Mouse (Mus musculus): ENCODE results near the gene Txndc9.

Gene Txndc9

DNA sequence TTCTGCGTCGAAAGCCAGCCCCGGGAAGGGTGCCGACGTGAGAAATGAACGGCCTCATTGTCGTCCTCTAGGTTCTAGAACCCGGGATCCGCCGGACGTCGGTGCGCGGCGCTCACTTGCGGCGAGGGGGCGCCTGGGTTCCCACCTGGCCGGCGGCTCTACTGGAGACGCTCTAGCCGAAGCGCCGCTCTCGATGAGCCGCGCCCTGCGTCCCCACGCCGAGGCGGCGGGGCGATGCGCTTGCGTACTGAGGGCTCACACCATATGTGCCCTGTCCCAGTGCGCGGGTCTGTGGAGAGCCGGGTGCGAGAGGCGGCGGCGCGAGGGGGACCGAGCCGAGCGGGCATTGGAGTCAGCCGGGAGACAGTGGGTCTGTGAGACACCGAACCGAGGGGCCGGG is at the start of gene Txndc9, which contains the start of gene Eif5b:
Gene Txndc9 (minus strand): TSS at position 27 of the 400 bp plus-strand sequence.
Gene Eif5b (plus strand): TSS at position 144 of the 400 bp plus-strand sequence.
- ATAC-seq (ENCODE audit: insufficient number of reproducible peaks, low FRiP score, low TSS enrichment), result peak; percentile 92

DNA sequence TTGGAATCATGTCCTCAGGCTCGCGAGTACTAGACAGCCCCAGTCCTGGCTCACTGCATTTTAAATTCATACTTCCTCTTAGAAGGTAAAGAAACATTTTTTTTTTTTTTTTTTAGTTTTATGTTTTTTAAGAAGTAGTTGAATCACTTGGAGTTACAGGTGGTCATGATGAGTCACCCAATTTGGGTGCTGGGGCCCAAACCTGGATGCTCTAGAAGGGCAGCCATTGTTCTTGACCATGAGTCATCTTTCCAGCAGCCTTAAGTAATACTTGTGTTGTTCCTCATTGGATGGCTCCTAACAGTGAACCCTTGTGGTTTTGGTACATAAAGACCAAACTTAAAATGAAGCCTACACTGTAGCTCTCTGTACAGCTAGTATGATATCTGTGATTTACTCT is 41.2 kb upstream of the Txndc9 start:
- ATAC-seq (ENCODE audit: insufficient number of reproducible peaks, low FRiP score, low TSS enrichment), result no peak

DNA sequence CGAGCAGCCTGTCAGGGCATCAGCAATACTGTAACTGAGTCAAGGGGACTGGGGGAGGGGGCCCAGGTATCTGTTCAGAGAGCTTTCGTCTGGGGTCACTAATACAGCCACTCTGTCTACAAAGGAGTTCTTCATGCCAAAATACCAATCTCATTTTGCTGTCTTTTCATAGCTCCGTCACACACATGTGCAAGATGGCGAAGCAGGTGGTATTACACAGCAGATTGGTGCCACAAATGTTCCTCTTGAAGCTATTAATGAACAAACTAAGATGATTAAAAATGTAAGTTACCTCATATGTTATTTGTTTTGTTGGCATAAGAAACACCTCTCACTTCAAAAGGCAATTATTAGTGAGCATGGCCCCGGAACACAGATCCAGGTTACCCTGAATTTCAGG is 39.7 kb upstream of the Txndc9 start:
- ATAC-seq (ENCODE audit: insufficient number of reproducible peaks, low FRiP score, low TSS enrichment), result no peak

DNA sequence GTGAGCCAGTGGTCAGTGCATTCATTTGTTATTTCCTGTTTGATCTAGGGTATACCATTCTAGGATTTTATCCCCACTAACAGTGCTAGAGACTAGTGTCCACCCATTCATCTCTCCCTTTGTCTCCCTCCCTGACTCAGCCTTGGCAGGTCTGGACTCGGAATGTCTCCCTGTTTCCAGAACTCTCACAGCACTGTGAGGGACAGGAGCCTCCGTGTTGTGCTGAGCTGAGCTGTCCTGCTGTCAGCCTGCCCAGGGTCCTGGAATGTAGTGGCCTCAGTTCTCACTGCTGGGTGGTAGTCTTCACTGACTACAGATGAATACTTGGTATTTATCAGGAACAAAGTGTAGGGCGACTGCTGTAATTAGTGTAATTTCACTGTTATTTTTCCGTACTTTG is 37.8 kb upstream of the Txndc9 start:
- no peak for ATAC-seq (ENCODE audit: insufficient number of reproducible peaks, low FRiP score, low TSS enrichment)

DNA sequence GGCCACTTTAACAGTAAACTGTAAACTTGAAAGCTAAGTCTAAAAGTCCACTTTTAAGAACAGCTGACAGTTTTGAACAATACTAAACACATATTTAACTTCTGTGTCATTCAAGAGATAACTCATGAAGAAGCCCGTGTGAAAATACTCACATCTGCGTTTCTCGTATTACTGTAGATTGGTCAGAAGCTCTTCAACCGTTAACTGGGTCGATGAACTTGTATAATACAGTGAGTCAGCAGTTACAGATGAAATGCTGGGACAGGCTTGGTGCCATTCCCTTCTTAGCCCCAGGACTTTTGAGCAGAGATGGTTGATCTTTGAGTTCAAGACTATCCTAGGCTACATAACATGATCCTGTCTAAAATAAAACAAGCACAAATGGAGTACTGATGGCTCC is 33.7 kb upstream of the Txndc9 start:
- ATAC-seq (ENCODE audit: insufficient number of reproducible peaks, low FRiP score, low TSS enrichment), result no peak

DNA sequence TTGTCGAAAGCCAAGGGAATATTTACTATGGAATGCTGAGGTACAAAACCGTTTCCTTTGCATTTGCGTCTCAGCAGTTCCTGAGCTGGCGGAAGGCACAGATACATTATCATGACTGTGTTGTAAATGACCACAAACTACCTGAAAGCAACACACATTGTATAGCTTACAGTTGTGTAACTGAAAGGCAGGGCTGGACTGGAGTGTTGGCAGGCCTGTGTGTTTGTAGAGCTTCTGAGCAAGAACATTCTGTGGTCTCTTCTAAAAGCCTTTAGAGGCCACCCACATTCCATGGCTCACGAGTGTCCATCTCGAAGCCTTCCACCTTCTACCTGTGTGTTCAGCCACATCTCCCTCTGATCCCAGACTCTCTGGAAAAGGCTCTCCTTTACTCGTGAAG is 29.6 kb upstream of the Txndc9 start:
- ATAC-seq (ENCODE audit: insufficient number of reproducible peaks, low FRiP score, low TSS enrichment), result no peak

DNA sequence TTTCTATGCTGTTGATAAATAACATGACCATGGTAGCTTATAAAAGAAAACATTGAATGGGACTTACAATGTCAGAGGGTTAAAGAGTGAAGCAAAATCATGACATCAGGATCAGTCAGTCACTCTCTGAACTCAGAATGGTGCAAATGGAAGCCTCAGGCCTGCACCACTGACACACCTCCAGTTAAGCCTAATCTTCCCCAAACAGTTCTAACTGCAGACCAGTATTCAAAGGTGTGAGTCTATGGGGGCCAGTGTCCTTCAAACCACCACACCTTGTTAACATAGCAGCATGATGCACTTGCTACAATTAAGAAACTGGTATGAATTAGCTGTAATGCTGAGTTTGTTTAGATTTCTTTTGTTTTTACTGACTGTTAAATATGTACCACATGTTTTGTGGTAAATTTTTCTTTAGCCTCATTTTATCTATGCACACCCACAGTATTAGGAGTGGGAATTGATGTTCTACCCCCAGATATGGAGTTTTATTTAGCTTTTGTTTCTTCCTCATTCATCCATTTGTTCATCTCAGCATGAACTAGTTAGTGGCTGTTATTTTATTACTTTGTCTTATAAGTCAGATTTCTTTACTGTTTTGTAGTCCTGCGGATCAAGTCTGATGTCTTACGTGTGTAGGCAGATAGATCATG is 17.0 kb upstream of the Txndc9 start:
- no peak for ATAC-seq (ENCODE audit: insufficient number of reproducible peaks, low FRiP score, low TSS enrichment)

DNA sequence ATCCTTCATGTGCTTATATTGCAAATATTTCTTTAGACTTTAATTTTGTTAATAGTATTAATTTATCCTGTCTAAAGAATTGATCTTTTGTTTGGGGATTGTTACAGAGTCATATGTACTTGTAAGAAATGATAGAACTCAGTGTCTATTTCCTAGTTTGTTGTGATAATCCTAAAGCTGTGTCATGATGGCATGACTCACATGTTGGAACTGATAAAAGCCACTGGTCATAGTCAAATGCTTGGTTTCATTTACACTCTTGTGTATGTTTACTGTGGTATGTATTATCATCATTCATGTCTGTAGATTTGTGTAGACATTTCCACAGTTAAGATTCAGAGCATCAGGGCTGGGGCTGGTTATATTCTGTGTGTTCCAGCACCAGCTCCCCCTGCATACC is 14.8 kb upstream of the Txndc9 start:
- ATAC-seq (ENCODE audit: insufficient number of reproducible peaks, low FRiP score, low TSS enrichment), result no peak

DNA sequence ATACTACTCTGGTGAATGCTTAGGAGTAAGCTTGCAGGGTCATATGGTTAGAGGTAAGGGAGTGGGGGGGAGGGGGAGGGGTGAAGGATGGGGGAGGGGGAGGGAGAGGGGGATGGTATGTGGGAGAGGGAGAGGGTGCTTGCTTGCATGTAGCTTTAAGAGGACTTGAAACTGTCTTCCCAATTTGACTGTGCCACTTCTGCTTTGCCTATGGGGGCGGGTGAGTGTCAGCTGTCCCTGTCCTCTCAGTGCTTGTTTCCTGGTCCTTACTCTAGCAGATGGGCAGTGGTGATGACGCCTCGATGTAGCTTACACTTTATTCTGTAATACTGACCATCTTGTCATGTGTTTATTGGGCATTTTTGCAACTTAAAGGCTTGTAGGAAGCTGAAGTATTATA is 14.4 kb upstream of the Txndc9 start:
- no peak for ATAC-seq (ENCODE audit: insufficient number of reproducible peaks, low FRiP score, low TSS enrichment)

DNA sequence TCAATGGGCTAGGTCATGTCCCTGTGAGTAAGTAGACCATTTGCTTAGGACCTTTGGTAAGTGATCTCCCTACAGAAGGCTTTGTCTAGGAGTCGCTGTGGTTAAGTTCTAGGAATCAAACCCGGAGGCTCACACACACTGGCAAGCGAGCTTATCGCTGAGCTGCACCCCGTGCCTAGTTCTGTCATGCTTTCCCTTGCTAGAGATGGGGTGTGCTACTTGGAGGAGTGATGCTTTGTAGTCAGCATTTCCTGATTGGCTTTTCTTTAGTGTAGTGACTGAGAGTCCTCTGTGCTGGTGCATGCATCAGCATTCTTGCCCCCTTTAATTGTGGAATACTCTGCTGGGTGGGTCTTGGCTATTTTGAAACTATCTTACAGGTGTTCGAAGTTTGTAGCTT is 14.0 kb upstream of the Txndc9 start:
- no peak for ATAC-seq (ENCODE audit: insufficient number of reproducible peaks, low FRiP score, low TSS enrichment)

DNA sequence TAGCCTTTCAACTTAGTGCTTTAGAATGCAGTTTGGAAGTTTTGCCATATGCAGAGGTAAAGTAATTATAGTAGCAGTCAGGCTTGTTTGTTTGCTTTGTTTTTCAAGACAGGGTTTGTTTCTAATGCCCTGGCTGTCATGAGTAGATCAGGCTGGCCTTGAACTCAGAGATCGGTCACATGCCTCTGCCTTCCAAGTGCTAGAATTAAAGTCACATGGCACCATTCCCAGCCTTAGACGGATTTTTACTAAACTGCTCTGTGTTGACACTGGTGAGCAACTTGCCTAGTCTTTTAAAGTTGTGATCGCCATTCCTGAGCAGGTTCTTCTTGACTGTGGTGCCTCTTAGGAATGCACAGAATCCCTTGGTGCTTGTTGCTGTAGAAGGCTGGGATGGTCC is 9.0 kb upstream of the Txndc9 start:
- ATAC-seq (ENCODE audit: insufficient number of reproducible peaks, low FRiP score, low TSS enrichment), result no peak

DNA sequence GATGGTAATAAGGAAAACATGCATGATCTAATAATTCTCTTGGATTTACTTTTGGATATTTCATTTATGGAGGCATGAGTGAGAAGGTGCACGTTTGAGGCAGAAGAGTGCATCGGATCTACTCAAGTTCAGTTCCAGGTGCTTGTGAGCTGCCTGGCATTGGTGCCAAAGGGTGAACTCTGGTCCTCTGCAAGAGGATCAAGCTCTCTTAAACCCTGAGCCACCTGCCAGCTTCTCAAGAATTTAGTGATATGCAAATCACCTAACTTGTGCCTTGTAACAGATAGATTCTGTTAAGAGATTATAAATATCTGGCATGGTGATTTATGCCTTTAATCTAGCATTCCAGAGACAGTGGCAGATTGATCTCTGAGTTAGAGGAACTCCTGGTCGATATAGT is 5.4 kb upstream of the Txndc9 start:
- no peak for ATAC-seq (ENCODE audit: insufficient number of reproducible peaks, low FRiP score, low TSS enrichment)

DNA sequence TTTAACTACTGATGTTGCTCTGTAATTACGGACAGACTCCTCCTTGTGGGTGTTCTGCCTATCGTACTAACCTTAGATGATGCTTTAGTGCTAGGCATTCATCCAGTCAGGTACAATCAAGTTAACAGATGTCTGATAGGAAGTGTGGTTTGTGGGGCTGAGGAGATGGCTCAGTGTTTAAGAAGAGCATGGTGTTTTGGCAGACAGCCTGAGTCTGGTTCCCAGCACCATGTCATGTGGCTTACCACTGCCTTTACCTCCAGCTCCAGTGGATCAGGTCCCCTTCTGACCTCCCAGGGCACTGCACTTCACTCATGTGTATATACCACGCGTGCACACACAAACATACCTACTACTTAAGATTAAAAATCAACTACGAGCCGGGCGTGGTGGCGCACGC is 4.3 kb upstream of the Txndc9 start:
- ATAC-seq (ENCODE audit: insufficient number of reproducible peaks, low FRiP score, low TSS enrichment), result no peak

DNA sequence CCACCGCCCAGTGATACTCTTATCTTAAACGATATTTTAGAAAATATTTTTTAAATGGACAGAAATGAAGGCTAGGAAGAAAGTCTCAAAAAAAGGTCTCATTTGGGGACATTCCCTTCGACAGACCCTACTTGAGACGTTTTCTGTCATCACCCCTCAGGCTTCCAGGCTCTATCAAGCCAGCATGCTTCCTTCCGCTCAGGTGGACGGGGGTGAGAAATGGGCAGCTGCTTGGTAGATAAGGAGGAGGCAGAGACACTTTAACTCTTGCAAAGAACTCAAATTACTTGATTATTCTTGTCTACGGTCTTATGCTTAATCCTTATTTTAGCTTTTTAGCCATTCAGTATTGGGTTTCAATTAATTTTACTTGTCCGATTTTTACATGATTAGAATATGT is 3.2 kb upstream of the Txndc9 start:
- ATAC-seq (ENCODE audit: insufficient number of reproducible peaks, low FRiP score, low TSS enrichment), result no peak

DNA sequence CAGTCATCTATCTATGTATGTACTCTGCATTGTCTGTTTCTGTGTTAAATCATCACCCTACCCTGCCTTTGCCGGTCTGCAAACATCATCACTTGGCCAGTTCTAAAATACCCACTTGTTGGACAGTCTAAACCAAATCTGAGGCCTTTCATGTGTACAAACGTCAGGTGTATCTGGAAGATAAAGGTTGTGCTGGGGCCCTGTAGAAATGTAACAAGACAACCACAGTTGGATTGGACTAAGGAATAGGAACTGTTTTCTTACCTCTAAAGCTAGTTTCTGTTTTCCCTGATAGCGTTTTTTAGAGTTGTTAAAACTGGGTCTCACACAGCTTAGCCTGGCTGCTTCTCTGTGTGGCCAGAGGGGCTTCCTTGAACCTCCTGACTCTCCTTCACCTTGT is 1.9 kb upstream of the Txndc9 start:
- ATAC-seq (ENCODE audit: insufficient number of reproducible peaks, low FRiP score, low TSS enrichment), result no peak

DNA sequence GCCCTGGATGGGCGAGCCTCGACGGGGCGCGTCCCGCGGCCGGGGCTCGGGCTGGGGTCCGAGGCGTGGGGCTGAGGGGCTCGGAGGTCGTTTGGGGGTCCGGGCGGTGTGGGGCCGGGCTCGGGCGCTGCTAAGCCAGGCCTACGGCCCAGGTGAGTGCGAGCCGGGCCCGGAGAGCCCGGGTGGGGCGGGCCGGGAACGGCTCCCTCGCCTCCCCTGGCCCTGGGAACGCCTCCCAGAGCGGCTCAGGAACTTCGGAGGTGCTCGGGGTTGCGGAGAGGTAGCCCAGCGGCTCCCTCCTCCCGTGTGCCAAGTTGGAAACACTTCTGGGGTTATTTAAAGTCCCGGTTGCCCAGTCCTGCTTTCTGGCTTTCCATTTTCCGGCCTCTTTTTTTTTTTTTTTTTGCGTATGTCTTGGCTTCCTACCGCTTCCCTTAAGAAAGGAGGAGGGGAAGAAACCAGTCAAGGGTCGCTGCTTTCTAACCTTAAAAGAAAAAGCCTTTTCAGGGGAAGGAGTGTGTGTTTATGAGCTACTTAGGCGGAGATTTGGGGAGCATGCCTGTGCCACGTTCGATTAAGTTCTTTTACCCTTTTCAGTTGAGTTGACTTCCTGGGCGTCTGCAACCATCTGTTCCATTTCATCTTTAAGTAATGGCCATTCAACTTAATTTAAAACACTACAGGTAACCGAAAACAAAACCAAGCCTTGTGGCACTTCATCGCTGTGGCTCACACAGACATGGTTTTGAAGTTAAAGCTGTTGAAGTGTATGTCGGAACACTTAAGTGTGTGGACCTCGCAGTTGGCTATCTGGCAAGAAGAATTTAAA is 892 bp upstream of the Txndc9 start:
- no peak; the same call in none of the 2 replicates for ATAC-seq (ENCODE audit: insufficient number of reproducible peaks, low FRiP score, low TSS enrichment)

DNA sequence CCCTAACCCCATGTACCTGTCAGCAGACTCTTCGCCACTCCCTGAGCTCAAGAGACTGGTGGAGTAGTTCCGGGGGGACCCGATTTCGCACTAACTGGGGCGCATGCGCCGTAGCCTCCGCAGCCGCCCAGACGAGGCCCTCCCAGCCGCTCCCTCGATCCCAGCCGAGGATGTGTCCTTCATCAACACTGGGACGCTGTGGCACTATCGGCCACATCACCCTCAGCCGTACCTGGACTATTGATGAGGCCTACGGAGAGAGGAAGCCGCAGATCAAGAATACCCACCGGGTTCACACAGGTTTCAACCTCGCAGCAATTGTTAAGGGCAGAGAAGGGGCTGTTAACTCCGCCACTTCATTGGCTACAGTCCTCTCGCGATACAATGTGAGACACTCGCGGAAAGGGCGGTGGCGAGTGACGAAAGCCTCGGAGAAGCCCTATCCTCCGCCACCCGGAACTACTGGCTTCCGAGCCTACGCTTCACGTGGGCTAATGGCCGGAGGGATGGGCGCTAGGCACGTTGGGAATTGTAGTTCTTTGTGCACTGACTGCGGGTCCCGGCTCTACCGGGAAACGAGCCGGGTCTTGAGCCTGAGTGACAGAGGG is 712 bp downstream of the Txndc9 start:
- ATAC-seq (ENCODE audit: insufficient number of reproducible peaks, low FRiP score, low TSS enrichment), result peak; percentile 94

DNA sequence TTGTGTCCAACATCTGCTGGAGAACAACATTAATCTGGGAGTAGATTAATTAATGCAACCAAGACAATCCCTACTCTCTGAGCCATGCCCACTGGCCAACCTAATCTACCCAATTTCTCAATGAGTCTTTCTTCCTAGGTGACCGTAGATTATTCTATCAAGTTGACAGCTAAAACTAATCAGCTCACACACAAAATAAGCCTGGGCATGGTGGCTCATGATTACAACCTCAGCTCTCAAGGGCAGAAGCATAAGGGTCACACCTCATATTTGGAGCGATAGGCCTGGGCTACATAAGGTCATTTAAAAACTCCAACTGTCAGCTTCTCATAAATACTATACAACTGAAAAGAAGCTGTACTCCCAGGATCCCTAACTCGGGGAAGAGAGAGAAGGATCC is 1.5 kb downstream of the Txndc9 start:
- no peak for ATAC-seq (ENCODE audit: insufficient number of reproducible peaks, low FRiP score, low TSS enrichment)

DNA sequence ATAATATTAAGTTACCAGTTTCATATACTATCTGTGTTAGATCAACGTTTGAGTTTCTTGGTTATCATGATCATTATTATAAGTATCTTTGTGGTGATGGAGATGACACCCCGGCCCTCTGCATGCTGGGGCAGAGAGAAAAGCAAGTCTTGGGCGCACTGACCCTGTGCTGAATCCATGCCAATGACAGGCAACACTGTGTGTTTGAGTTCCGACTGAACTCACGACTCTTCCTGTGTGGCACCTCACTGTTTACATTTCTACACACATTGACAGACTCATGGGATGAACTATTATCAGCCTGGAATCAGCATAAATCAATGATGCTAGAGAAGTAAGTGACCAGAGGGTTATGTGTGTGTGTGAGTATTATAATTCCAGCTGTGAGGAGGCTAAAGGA is 9.8 kb downstream of the Txndc9 start:
- no peak for ATAC-seq (ENCODE audit: insufficient number of reproducible peaks, low FRiP score, low TSS enrichment)

DNA sequence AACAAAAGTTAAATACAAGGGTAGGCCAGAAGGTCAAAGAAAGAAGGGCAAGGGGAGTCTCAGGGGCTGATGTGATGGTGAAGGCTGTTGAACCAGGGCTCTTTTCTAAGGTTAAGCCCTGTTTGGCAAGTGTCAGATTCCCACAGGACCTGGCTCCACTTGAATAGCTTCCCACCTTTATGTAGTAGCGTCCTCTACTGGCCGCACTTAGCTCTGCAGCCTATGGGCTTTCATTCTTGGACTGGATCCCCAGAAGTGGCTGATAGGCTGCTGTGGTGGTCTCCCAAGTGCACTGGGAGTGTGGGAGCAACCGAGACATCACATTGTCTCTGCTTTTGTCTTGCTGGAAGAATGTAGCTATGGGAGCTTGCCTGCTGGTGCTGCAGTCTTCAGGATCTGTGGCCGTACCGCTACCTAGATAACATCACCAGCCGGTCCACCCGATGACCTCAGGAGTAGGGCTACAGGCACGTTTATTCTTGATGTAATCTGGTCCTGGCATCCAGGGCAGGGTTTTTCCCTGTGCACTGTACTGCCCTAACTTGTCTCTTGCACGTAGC is 11.8 kb downstream of the Txndc9 start:
- ATAC-seq (ENCODE audit: insufficient number of reproducible peaks, low FRiP score, low TSS enrichment), result no peak

DNA sequence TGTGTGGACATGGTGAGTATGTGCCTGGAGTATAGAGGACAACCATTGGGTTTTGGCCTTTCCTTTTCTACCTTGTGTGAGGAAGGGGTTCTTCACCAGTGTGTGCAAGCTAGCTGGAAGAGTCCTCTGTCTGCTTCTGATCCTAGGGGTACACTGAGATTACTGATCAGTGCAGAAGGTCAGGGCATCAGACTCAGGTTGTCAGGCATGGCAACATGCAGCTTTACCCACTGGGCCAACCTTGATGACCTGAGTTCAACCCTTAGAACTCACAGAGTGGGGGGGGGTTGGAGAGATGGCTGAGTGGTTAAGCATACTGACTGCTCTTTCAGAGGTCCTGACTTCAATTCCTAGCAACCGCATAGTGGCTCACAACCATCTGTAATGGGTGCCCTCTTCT is 13.4 kb downstream of the Txndc9 start:
- ATAC-seq (ENCODE audit: insufficient number of reproducible peaks, low FRiP score, low TSS enrichment), result no peak
